Mouse (Mus musculus) lung, postnatal 14 days (tissue): ENCODE measurements around the gene Kcnj16.

Source experiments
- DNase-seq: peaks from one replicate; pipeline ENCODE4 v3.0.0; 2021

Gene Kcnj16

DNA sequence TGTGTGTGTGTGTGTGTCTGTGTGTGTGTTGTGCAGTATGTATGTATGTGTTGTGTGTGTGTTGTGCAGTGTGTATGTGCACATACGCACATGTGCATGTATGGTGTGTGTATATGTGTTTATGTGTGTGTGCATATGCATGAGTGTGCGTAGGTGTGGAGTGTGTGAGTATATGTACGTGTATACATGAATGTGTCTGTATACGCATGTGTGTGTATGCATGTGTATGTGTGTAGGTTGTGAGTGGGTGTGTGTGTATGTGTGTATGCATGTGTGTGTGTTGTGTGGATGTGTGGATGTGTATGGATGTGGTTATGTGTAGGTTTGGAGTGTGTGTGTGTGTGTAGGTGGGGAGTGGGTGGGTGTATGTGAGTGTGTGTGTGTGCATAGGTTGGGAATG, 89.6 kb downstream of the Kcnj16 start:
- no peak for DNase-seq

DNA sequence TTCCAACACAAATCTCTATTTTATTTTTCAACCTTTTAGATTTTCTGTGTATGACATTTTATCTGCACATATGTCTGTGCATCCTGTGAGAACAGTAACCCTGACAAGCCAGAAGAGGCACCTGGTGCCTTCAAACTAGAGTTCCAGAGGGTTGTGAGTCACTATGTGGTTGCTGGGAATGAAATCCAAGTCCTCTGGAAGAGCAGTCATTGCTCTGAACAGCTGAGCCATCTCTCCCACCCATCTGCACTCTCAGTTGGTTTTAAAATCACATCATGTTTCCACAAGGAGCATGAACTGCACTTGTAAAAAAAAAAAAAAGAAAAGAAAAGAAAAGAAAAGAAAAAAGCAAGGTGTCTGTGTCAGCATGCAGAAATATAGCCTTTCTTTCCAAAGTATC, 91.6 kb downstream of the Kcnj16 start:
- DNase-seq, result no peak

DNA sequence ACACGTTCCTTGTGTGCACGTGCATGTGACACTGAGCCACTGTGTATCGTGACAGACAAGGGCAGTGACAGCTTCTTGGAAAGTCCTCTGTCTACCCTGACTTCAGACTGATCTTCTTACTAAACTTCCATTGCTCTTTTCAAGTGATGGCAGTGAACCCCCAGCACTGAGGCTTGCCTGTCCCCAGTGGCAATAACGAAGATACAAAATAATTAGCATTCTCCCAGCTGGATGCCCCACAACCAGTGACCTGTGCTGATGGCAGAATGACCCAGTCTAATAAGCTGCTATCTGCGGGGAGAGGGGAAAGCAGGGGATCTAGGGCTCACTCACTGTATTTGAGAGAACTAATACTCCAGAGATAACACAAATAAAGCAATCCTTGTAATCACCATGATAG, 92.4 kb downstream of the Kcnj16 start:
- no peak for DNase-seq

DNA sequence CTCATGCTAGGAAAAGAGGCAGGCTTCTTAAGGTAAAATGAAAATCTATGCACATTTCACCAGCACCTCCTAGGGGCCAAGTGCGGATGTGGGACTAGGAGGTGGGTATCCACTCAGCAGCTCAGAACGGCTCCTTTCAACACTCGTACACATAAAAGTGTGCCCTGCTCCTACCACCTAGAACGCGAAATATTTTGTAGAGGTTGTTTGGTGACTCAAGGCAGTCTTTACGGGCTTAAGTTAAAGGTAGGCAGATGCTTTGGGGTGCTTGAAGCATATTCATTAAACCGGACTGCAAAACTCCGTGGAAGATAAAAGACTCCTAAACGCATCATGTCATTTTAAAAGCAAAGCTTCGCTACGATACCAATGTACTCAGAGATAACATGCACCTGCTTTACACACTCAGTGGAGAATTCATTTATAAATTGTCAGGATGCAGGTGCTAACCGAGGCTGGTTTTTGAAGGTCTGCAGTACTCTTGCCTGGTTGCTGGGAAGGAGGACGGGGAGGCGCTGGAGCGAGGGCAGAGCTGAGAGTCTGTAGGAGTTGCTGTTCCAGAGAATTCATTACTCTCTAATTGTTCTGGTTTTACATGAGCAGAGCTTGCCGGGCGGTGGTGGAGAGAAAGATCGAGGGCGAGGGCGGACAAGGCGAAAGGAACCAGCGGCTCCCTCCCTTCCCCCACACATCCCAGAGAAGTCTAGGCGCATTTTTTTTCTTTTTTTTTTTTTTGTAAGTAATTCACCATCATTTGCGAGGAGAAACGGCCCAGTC, 97.1 kb downstream of the Kcnj16 start:
- peak; percentile 51 for DNase-seq

DNA sequence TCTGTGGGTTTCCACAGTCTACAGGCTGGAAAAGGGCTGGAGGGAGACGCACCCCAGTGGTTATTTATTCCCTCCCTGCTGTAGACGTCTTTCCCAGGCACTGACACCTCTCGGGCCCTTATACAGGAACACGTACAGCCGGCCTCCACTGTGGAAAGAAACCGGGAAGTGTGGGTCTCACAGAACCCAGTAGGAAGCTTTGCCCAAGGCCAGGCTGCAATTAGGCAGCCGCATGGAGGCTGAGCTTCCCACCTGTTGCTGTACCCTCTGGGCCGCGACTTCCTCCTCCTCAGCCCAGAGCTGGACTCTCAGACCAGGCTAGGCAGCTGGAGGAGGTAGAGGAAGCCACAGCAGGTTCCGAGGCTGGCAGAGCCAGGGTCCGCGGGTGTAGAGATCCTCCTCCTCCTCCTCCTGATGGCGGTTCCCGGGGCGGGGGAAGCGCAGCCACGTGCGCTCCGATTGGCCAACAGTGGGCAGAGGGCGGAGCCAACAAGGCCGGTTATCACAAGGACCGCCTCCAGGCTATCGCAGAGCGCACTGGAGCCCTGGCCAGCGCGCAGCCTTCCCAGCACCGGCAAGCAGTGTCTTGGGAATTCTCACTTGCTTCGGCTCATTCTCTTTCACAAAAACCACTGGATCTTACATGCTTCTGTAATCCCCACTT, 97.9 kb downstream of the Kcnj16 start, which contains the start of gene Kcnj2:
Kcnj2 (plus strand) TSS at position 530 of the 664 bp plus-strand sequence.
- DNase-seq, result peak; percentile 93

DNA sequence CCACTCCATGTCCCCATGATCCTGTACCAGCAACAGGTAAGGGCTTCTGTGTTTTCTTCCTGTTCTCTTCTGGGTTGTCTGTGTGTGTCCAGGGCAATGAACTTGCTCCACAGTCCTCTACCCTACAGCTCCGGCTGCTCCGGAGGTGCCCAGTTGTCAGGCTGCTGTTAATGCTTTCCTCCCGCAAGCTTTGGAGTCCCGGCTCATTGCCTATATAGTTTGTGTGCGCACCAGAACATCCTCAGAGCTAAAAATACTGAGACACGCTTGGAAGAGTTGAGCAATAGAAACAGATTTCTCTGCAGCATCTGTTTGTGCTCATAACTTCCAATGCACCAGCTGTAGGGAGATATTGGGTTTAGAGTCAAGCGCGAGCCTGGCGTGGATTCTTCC, 98.5 kb downstream of the Kcnj16 start:
- DNase-seq, result no peak

DNA sequence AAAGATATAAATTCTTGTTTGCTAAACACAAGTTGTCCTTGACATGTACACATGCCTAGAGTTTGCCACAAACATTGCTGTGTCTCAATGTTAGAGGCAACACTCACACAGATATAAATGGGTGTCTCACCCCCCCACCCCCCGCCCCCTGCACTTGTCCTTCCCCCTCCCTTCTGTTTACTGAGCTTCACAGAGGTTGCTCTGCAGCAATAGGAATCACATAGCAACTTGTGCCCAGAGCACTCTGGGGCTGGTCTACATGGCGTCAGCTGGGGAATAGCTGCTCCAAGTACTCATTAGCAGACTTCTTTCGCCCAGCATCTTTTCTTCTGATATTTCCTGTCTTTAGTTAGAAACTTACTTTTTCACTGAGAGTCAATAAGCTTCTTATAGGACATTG, 100.0 kb downstream of the Kcnj16 start:
- DNase-seq, result no peak

DNA sequence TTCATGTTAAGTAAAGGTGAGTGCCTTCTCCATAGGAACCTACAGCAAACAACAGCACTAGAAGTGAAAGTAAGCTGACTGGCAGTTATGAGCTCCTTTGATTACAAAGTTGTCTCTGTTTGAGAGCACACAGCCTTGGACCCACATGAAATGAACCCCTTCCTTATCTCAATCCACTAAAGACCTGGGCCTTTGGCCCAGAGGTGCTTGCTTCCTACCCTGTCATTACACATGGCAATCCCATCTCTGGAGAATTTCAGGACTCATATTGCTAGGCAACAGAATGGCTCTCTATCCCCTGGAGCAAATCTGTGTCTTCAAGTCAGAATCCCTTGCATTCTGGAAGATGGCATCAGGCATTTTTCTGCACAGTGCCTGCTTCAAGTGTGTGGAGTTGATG, 102.6 kb downstream of the Kcnj16 start:
- no peak for DNase-seq

DNA sequence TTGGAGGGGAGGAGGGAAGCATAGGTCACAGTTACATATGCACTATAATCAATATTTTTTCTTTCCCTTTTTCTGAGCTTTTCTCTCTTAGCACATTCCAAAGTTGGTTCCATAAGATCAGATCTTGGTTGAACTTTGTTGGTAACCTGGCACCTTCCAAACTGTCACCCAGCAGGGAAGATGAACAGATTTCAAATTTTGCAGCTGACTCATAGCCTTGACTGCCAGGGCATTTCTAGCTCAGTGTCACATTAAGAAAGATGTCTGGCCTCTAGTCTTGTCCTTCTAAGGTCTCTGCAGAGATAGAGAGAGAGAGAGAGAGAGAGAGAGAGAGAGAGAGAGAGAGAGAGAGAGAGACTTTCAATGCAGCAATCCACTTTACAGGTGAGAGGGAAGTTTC, 106.3 kb downstream of the Kcnj16 start:
- DNase-seq, result no peak
